Mouse (Mus musculus): ENCODE results near the gene Txnrd2. TPM values are rescaled to one million over a fixed set of nuclear protein-coding genes. Genes with fewer than 3 reads are reported as not detected.

Gene Txnrd2
- polyA plus RNA-seq, 1 experiment, result 4.3 TPM

GRCm38 (mm10) chr16:18453846-18454245, 27.7 kb downstream of the Txnrd2 start:
- no peaks in the 10 kb centered on the region for H3K36me3 ChIP-seq (ENCODE audit: control insufficient read depth, insufficient read depth, low read length)
- no peak overlapping the region for H3K27ac ChIP-seq (ENCODE audit: control insufficient read depth, insufficient read depth, low read depth, low read length)
- H3K27me3 ChIP-seq (ENCODE audit: control insufficient read depth, insufficient read depth, low read length), result no peaks in the 10 kb centered on the region
- H3K4me1 ChIP-seq (ENCODE audit: control insufficient read depth, insufficient read depth, low read length), result no peaks in the 10 kb centered on the region
- H3K4me3 ChIP-seq (ENCODE audit: control insufficient read depth, low read depth, low read length), result no peak overlapping the region
- TF ChIP-seq POLR2A (IDR thresholded peaks at IDR 0.05; ENCODE audit: control insufficient read depth, low read depth, low read length) (no peak), CTCF (IDR thresholded peaks at IDR 0.05; ENCODE audit: control insufficient read depth, insufficient read depth, insufficient replicate concordance, low read depth, low read length) (no peak)

GRCm38 (mm10) chr16:18455407-18455806, 29.2 kb downstream of the Txnrd2 start:
- H3K4me3 ChIP-seq (ENCODE audit: control insufficient read depth, low read depth, low read length), result no peak overlapping the region
- H3K36me3 ChIP-seq (ENCODE audit: control insufficient read depth, insufficient read depth, low read length), result no peaks in the 10 kb centered on the region
- H3K27me3 ChIP-seq (ENCODE audit: control insufficient read depth, insufficient read depth, low read length), result no peaks in the 10 kb centered on the region
- H3K27ac ChIP-seq (ENCODE audit: control insufficient read depth, insufficient read depth, low read depth, low read length), result no peak overlapping the region
- H3K4me1 ChIP-seq (ENCODE audit: control insufficient read depth, insufficient read depth, low read length), result no peaks in the 10 kb centered on the region
- TF ChIP-seq CTCF (IDR thresholded peaks at IDR 0.05; ENCODE audit: control insufficient read depth, insufficient read depth, insufficient replicate concordance, low read depth, low read length) (no peak), POLR2A (IDR thresholded peaks at IDR 0.05; ENCODE audit: control insufficient read depth, low read depth, low read length) (no peak)

DNA sequence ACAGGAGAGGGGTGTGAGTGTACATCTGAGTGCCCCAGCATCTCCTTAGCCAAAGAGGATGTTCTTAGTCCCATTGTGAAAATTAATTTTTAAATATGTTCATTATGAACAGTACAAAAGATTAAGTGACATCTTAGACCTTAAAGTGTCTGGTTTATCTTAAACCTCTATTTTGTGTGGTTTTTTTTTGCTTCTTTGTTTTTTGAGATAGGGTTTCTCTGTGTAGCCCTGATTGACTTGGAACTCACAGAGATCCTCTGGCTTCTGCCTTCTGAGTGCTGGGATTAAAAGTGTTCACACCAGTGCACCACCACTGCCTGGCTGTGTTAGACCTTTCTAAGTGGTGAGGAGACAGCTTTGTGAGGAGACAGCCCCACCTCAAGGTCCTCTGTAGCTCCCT, 32.5 kb downstream of the Txnrd2 start:
- Histone ChIP-seq H3K4me3 (ENCODE audit: control insufficient read depth, low read depth, low read length) (no peak overlapping the region), H3K4me1 (ENCODE audit: control insufficient read depth, insufficient read depth, low read length) (no peaks in the 10 kb centered on the region), H3K27me3 (ENCODE audit: control insufficient read depth, insufficient read depth, low read length) (no peaks in the 10 kb centered on the region), H3K27ac (ENCODE audit: control insufficient read depth, insufficient read depth, low read depth, low read length) (no peak overlapping the region), H3K36me3 (ENCODE audit: control insufficient read depth, insufficient read depth, low read length) (no peaks in the 10 kb centered on the region)
- no peak for TF ChIP-seq CTCF (IDR thresholded peaks at IDR 0.05; ENCODE audit: control insufficient read depth, insufficient read depth, insufficient replicate concordance, low read depth, low read length)
- no peak for TF ChIP-seq POLR2A (IDR thresholded peaks at IDR 0.05; ENCODE audit: control insufficient read depth, low read depth, low read length)

DNA sequence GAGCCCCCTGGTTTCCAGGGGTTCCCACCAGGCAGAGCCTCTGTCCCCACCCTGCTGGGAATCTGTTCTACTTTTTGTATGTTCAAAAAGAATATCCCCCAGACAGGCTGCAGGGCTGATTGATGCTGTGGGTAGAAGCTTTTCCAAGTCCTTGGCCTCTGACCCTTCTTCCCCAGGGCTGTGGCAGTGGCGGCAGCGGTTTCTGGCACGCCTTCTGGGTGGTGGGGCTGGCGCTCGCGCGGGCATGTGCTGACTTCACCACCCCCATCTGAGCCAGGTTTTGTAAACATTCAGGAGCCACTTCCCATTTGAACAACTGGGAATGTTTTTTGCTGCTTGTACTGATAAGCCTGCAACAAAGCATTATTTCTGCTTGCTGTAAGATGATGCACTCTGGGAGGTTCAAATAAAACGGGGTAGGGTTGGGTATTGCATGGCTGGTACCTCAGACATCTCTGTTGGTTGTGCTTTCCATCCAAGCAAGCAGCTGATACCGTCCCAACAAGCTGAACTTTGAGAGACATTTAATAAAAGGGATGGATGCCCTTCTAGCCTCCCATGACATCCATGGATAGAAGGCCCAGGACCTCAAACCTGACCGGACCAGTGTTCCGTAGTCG, 33.3 kb downstream of the Txnrd2 start:
- no peaks in the 10 kb centered on the region for H3K36me3 ChIP-seq (ENCODE audit: control insufficient read depth, insufficient read depth, low read length)
- TF ChIP-seq POLR2A (IDR thresholded peaks at IDR 0.05; ENCODE audit: control insufficient read depth, low read depth, low read length), result no peak
- no peaks in the 10 kb centered on the region for H3K27me3 ChIP-seq (ENCODE audit: control insufficient read depth, insufficient read depth, low read length)
- no peaks in the 10 kb centered on the region for H3K4me1 ChIP-seq (ENCODE audit: control insufficient read depth, insufficient read depth, low read length)
- no peak overlapping the region for H3K27ac ChIP-seq (ENCODE audit: control insufficient read depth, insufficient read depth, low read depth, low read length)
- H3K4me3 ChIP-seq (ENCODE audit: control insufficient read depth, low read depth, low read length), result no peak overlapping the region

- H3K27ac ChIP-seq (ENCODE audit: control insufficient read depth, insufficient read depth, low read depth, low read length), result no peak overlapping the region
- H3K4me1 ChIP-seq (ENCODE audit: control insufficient read depth, insufficient read depth, low read length), result no peaks in the 10 kb centered on the region
- no peaks in the 10 kb centered on the region for H3K27me3 ChIP-seq (ENCODE audit: control insufficient read depth, insufficient read depth, low read length)
Measured at GRCm38 (mm10) chr16:18459955-18460370, 33.8 kb downstream of the Txnrd2 start.

DNA sequence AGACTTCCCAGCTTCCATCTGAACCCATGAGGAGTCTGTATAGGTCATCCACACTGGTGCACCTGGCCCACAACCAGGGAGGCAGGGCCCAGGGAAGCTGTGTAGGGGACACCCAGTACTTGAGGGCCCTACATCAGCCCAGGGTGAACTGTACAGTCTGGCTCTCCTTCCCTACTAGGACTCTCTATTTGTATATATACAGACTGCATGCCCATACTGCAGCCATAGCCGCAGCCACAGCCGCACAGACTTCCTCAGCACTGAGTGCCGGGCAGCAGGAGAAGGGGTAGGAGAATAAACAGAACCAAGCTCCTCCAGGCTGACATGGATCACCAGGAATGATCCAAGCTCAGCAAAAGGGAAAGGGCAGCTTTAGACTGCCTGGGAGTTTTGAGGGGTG, 34.6 kb downstream of the Txnrd2 start:
- H3K4me3 ChIP-seq (ENCODE audit: control insufficient read depth, low read depth, low read length), result no peak overlapping the region
- no peak for TF ChIP-seq CTCF (IDR thresholded peaks at IDR 0.05; ENCODE audit: control insufficient read depth, insufficient read depth, insufficient replicate concordance, low read depth, low read length)
- TF ChIP-seq POLR2A (IDR thresholded peaks at IDR 0.05; ENCODE audit: control insufficient read depth, low read depth, low read length), result no peak
- H3K27ac ChIP-seq (ENCODE audit: control insufficient read depth, insufficient read depth, low read depth, low read length), result no peak overlapping the region
- no peaks in the 10 kb centered on the region for H3K27me3 ChIP-seq (ENCODE audit: control insufficient read depth, insufficient read depth, low read length)
- no peaks in the 10 kb centered on the region for H3K36me3 ChIP-seq (ENCODE audit: control insufficient read depth, insufficient read depth, low read length)
- H3K4me1 ChIP-seq (ENCODE audit: control insufficient read depth, insufficient read depth, low read length), result no peaks in the 10 kb centered on the region

More at GRCm38 (mm10) chr16:18459955-18460370, 33.8 kb downstream of the Txnrd2 start:
- no peak for TF ChIP-seq POLR2A (IDR thresholded peaks at IDR 0.05; ENCODE audit: control insufficient read depth, low read depth, low read length)
- no peak for TF ChIP-seq CTCF (IDR thresholded peaks at IDR 0.05; ENCODE audit: control insufficient read depth, insufficient read depth, insufficient replicate concordance, low read depth, low read length)
- H3K4me3 ChIP-seq (ENCODE audit: control insufficient read depth, low read depth, low read length), result no peak overlapping the region
- H3K36me3 ChIP-seq (ENCODE audit: control insufficient read depth, insufficient read depth, low read length), result no peaks in the 10 kb centered on the region

- Histone ChIP-seq H3K27me3 (ENCODE audit: control insufficient read depth, insufficient read depth, low read length) (no peaks in the 10 kb centered on the region), H3K4me3 (ENCODE audit: control insufficient read depth, low read depth, low read length) (no peak overlapping the region), H3K27ac (ENCODE audit: control insufficient read depth, insufficient read depth, low read depth, low read length) (no peak overlapping the region), H3K4me1 (ENCODE audit: control insufficient read depth, insufficient read depth, low read length) (no peaks in the 10 kb centered on the region), H3K36me3 (ENCODE audit: control insufficient read depth, insufficient read depth, low read length) (no peaks in the 10 kb centered on the region)
- TF ChIP-seq POLR2A (IDR thresholded peaks at IDR 0.05; ENCODE audit: control insufficient read depth, low read depth, low read length) (no peak), CTCF (IDR thresholded peaks at IDR 0.05; ENCODE audit: control insufficient read depth, insufficient read depth, insufficient replicate concordance, low read depth, low read length) (no peak)
Measured at GRCm38 (mm10) chr16:18462031-18462430, 35.8 kb downstream of the Txnrd2 start.

DNA sequence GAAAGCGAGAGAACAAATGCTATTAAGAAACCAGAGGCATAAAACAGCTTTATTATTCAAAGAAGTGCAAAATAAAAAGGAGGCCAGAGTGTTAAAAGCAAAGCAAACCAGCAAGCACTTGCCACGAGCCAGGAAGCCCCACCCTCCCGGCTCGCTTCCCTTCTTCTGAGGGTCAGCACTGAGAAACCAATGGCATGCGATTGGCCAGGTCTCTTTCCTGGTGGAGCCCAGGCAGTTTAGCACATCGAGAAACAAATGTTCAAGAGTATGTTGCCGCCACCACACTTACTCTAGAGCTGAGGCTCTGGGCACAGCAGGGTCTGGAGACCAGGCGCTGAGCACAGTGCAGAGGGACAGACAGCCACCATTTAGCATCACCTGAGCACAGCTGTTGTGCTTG, 36.4 kb downstream of the Txnrd2 start:
- H3K4me1 ChIP-seq (ENCODE audit: control insufficient read depth, insufficient read depth, low read length), result no peaks in the 10 kb centered on the region
- no peaks in the 10 kb centered on the region for H3K27me3 ChIP-seq (ENCODE audit: control insufficient read depth, insufficient read depth, low read length)
- no peak overlapping the region for H3K27ac ChIP-seq (ENCODE audit: control insufficient read depth, insufficient read depth, low read depth, low read length)
- no peaks in the 10 kb centered on the region for H3K36me3 ChIP-seq (ENCODE audit: control insufficient read depth, insufficient read depth, low read length)
- no peak overlapping the region for H3K4me3 ChIP-seq (ENCODE audit: control insufficient read depth, low read depth, low read length)
- TF ChIP-seq POLR2A (IDR thresholded peaks at IDR 0.05; ENCODE audit: control insufficient read depth, low read depth, low read length) (no peak), CTCF (IDR thresholded peaks at IDR 0.05; ENCODE audit: control insufficient read depth, insufficient read depth, insufficient replicate concordance, low read depth, low read length) (no peak)

Measured in testis, adult 2 months (tissue).